Mouse (Mus musculus): Measurements from ENCODE around the gene Rufy2.

The Rufy2 gene

DNA sequence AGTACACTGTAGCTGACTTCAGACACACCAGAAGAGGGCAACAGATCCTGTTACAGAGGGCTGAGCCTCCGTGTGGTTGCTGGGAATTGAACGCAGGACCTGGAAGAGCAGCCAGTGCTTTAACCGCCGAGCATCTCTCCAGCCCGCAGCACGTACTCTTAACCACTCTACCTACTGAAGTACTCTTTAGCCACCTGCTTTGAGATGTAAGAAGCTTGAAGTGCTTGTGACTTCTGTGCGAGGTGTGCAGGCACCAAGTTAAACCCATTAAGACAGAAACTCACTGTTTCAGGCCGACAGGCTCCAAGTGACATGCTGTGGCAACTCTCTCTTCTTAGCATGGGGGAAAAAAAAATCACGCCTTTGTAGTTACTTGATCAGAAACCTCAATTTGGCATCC lies 34.1 kb downstream of the Rufy2 start:
- DNase-seq (ENCODE audit: low spot score in 2 of 2), result no peak

DNA sequence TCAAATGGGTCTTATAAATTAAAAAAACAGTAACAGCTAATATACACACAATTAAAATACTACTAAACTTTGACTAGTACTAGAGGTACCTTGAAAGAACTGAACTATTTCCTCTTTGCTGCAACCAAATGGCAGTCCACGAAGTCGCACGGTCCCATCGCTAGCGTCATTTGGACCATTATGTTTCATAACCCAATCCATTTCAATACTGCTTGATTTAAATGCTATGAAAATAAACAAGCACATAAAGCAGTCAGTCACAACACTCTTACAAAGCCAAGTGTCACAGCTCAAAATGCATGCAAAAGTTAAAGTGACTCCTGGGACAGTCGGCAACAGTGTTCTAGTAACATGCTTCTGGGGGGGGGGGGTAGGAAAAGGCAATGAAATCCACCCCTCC lies 39.3 kb downstream of the Rufy2 start:
- DNase-seq (ENCODE audit: low spot score in 2 of 2), result no peak

DNA sequence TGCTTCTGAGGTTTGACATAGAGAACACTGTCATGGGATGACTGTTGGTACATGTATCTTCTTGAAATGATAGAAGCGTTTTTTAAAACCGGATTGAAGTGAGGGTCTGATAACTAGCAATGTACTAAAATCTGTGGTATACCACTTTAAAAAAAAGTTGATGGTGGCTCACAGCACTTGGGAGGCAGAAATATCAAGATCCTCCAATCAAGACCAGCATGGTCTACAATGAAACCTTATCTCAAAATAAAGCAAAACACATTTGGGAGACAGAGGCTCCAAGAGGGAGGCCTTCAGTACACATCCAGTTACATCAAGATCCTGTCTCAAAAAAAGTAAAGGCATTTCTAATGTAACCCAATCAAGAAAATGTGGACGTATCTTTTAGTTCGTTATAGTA lies 41.7 kb downstream of the Rufy2 start:
- DNase-seq (ENCODE audit: low spot score in 2 of 2), result no peak

DNA sequence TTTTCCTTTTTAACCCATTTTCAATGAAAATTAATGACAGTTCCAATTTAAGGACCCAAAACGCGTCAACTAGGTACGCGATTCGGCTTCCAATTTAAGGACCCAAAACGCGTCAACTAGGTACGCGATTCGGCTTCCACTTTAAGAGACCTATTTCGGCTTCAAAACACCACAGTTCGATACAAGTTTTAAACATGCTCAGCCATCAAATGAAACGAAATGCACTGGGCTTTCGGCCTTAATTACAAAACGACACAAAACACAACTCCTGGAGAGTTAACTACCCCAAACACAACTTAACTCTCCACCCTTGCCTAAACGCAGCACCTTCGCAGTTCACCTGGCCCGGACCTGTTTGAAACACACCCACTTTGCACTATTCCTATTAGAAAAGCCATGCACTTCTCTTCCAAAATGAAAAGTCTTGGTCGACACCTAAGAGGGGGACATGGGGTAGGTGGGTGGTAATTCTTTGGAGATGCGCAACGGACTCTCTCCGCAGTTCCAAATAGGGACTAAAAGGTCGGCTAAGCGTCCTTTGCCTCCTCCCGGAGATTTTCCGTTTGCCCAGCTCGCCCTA lies 42.6 kb downstream of the Rufy2 start:
- DNase-seq (ENCODE audit: low spot score in 2 of 2), result no peak

DNA sequence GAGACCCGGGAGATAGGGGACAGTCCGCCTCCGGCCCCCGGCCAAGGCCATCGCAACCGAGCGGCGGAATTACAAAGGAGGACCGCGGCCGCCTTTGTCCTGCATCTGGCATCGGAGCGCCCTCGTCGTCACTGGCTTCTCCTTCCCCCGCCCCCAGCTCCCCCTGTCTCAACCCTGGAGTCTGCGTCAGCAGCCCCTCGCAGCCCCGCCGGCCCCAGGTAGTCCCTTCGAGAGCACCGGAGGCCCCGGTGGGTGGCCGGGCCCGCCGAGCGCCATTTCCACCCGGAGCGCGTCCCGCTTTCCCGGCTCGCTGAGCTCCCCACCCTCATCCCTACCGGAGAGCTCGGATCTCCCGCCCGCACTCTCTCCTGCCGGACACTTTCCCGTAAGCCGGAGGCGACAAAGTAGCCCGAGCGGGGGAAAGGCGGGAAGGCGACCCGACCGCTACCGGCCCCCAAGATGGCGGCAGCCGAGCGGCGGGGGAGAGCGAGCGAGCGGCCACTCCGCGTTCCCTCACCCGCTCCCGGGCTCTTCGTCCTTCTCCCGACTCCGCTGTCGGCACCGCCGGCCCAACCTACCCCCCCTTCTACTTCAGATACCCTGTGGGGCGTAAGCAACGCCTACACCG lies 43.2 kb downstream of the Rufy2 start:
- peak in 1 of 2 experiments; percentile 56 for DNase-seq (ENCODE audit: low spot score in 2 of 2)

DNA sequence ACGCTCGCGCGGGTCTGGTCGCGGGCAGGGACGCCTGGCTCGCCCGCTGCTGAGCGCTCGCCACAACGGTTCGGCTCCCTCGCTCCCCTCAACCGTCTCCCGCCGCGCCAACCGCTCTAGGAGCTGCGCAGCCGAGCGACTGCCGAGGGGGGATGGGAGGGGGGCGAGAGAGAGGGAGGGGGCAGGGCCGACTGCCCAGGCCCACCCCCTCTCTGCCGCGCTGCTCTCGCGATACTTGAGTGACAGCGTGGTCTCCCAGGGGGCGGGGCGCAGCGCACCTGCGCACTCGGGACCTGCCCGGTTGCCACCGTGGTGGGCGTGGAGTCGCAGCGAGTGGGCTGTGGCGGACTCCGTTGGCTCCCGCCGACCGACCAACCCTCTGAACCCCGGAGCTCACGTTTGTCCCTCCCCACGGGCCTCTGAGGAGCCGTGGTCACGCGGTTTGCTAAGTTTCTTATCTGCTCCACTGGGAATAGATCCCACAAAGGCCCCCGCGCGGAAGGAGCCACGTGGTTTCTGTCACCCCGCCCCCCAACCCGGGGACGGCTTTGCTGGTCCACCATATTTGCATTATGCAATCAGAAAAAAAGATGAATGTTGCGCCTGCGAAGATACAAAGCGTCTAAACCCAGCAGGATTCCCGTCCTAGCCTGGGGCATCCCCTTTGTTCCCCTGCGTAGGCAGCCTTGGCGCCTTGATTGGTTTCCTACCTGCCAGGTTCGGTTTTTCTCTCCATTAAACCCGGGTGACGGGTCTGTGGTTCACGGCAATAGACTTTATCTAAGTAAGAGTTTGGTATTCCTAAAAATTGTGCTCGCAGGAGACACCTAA lies 43.9 kb downstream of the Rufy2 start, which contains the start of the genes Hnrnph3 and Pbld2:
Gene Hnrnph3 (minus strand): TSS at position 469 of the 831 bp plus-strand sequence.
Gene Pbld2 (plus strand): TSS at position 567 of the 831 bp plus-strand sequence.
- DNase-seq (ENCODE audit: low spot score in 2 of 2), result peak; percentile 96 to 98

DNA sequence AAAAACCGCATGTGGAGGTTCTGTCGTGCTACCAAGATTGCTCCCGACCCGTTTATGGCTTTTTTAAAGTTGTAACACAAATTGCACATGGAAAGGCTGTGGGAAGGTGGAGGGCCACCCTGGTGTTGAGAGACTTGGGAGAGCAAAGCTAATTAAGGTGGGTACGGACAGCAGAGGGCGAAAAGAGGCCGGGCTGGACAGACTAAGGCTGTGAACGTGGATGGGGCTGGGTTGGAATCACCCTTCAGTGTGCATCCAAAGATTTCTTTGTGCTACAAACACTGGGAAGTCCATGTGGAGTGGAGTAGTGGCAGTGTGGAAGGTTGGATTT lies 44.5 kb downstream of the Rufy2 start:
- peak in 1 of 2 experiments; percentile 63 for DNase-seq (ENCODE audit: low spot score in 2 of 2)

DNA sequence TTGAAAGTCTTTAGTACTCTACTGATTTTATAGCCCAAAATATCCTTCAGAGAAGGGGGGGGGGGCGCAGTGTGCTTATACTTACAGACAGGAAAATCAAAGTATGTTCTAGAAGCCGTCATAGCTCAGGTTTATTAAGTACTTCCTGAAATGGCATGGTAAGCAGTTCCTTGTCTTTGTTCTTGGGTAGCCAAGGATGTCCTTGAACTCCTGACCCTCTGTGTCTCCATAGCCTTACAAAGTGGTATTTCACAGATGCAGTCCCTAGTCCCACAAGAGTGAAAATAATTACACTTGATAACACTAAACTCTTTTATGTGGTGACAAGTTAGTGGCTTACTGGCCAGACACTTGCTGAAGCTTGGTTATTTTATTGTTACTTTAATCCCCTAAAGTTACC lies 45.0 kb downstream of the Rufy2 start:
- no peak for DNase-seq (ENCODE audit: low spot score in 2 of 2)

DNA sequence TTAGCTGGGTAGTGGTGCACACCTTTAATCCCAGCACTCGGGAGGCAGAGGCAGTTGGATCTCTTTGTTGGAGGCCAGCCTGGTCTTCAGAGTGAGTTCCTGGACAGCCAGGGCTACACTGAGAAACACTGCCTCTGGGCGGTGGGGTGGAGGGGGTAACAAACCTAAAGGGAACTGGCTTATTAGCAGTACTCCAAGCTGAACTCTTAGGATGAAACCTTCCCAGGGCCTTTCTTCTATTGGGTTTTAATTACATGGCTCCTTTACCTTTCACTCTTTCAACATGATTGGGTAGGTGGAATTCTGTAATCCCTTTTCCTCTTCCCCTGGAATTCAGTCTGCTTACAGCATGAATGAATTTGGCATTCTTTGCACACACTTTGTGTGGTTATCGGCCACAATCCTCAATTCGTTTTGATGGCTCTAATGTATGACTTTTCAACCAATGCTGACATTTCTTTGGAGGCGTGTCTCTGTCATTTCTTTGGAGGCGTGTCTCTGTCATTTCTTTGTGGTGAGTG lies 45.5 kb downstream of the Rufy2 start:
- no peak for DNase-seq (ENCODE audit: low spot score in 2 of 2)

DNA sequence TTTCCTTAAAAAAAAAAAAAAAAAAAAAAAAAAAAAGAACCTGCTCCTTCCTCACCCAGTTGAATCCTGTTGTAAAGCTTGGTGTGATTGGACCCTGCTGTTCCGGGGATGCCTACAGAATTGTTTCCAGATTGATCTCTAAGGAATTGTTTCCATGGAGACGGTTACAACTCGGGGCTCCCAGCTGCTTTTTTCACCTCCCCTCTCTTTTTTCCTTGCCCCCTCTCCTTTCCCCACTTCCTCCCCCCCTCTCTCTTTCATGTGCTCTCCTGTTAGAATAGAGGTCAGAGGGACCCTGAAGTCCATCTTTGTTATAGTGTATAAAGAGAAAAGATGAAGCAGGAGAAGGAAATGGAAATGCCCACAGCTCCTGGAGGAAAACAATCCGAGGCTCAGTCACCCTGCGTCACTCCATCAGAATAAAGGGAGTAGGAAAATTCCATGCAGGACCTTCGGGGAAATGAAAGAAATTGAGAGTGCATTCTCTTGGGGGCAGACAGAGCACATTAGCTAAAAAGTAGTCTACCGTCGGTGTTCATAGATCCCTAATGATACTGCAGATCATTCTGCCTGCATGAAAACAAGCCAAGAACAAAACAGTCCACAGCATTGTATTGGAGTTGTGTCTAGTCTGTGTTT lies 46.3 kb downstream of the Rufy2 start:
- DNase-seq (ENCODE audit: low spot score in 2 of 2), result no peak

DNA sequence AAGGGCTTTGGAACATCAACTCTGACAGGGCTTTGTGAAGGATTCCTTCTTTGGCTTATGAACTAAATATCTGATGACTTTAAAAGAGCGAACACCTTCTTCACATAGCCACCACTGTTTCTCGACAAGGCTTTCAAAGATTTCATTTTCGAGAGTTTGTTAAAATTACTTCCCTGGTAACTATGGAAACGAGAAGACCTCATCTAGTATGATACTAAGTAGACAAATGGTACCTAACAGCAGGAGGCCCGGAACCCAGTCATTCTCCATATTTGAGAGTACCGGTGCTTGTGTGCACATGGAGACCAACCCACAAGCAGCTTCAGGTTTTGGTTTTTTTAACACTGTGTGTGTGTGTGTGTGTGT lies 46.8 kb downstream of the Rufy2 start:
- DNase-seq (ENCODE audit: low spot score in 2 of 2), result no peak

DNA sequence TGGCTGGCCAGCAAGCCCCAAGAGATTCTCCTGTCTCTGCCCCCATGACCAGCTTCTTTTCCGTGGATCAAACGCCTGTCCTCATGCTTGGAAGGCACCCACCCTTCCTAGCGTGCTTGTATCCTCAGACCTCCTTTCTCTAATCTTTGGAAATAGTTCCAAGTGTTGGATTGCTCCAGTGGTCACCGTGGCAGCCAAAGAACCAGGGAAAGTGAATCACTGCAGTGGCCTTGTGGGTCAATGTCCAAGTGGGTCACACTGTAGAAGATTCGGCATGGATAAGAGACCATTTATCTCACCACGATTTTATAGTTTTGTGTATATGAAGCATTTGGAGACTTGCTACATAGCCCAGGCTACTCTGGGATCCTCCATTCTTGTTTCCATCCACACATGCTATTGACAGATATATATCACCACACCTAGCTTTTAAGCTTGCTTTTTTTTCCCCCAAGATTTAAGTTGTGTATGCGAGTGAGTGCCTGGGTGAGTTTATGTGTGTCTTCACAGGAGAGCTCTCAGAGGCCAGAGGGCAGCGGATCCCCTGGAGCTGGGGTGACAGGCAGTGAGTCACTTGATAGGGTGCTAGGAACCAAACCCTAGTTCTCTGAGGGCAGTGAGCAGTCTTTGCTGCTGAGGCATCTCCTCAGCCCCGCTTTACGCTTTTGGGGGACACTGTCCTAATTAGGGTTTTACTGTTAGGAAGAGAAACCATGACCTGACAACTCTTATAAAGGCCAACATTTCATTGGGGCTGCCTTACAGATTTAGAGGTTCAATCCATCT lies 47.5 kb downstream of the Rufy2 start:
- no peak for DNase-seq (ENCODE audit: low spot score in 2 of 2)

DNA sequence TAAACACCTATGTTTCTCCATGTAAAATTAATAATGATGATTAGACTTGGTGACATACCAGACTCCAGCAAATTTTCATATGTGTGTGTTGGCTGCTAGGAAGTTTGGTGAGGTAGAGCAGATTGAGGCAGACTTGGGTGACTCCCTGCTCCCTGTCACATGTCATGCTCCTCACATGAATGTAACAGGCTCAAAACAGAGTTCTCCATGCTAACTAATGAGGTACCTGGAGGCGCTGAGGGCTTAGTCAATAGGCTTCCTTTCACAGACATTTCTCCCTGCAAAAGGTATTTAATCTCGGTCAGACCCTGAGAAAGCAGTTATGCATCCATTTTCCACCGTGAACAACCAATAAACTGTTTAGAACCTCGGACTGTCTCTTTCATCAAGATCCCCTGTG lies 48.4 kb downstream of the Rufy2 start:
- no peak for DNase-seq (ENCODE audit: low spot score in 2 of 2)

DNA sequence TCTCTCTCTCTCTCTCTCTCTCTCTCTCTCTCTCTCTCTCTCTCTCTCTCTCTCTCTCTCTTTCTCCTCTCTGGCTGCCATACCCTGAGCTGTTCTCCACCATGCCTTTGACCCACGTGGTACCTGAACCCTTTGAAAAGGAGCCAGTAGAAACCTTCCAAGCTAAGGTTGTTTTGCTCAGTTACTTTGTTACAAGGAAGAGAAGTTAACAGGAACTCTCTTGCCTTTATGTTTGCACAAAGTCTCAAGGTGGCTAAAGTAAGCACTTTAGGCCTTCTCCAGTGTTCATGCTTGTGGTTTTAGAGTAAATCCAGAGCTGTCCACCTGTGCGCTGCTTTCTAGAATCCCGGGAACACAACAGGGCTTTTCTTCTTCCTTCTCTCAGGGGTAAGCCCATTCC lies 52.2 kb downstream of the Rufy2 start:
- no peak for DNase-seq (ENCODE audit: low spot score in 2 of 2)

DNA sequence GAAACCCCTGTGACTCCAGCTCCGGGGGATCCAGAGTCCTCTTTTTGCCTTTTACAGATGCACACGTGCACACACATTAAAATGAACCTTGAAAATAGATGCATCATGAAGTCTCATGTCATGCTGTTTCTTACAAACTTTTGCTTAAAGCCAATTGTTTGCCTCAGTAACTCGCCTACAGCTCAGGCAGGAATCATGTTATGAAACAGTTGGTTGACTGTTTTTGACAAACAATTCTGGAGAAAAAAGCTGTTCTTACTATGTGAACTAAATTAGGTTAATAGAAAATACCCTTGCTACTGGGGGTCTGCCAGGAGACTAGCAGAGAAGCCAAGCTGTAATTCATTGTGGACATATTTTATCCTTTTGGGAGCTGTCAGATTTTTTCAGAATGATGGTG lies 52.9 kb downstream of the Rufy2 start:
- no peak for DNase-seq (ENCODE audit: low spot score in 2 of 2)

DNA sequence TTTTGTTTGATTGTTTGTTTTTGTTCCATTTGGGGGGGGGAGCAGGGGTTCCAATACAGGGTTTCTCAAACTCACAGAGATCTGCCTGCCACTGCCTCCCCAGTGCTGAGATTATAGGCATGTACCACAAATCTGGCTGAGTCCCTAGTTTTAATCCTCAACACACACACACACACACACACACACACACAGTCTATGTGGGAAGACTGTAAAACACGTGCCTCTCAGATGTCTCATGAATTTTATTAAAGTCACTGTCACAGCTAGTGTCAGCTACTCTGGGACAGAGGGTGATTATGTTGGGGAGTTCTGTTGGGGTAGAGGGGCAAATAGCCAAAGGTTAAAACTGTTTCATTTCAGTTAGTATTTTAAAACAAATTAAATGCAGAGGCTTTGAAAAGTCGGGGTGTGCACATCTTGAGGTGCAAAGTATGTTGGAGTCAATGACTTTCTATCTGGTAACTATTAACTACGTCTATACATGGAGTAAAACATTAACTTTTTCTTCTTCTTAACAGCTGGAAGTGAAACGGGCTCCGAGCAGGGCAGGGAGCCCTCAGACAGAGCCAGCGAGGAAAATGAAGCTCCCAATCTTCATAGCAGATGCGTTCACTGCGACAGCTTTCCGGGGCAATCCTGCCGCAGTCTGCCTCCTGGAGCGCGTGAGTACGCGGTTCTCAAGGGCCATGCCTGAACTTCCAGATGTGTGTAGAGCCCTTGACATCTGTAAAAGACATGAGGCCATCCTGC lies 58.7 kb downstream of the Rufy2 start:
- DNase-seq (ENCODE audit: low spot score in 2 of 2), result no peak

DNA sequence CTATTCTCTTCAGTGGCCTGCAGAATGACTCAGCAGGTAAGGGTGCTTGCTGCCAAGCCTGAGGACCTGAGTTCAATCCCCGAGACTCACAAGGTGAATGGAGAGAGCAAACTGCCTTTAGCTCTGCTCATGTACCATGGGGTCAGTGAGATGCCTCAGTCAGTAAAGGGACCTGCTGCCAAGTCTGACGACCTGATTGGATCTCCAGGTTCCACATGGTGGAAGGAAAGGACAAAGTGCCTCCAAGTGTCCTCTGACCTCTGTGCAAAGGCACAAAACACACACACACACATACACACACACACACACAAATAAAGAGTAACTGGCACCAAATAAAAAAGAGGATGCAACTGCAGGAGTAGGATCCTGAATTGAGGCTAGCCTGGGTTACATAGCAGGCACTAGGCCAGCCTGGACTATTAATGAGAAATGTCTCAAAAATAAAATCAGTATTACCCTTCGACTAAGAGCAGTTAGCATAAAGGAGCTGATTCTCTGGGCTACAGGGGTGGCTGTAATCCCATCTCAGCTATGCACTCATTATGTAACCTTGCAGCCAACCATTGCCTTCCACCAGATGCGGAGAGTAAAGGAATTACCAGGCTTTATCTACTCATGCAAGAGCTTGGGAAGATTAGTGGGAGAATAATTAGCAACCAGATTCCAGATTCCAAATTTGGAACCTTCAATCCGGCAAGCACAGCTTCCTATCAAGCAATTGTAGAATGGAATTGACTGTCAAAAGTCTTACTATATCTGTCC lies 60.0 kb downstream of the Rufy2 start:
- no peak for DNase-seq (ENCODE audit: low spot score in 2 of 2)

DNA sequence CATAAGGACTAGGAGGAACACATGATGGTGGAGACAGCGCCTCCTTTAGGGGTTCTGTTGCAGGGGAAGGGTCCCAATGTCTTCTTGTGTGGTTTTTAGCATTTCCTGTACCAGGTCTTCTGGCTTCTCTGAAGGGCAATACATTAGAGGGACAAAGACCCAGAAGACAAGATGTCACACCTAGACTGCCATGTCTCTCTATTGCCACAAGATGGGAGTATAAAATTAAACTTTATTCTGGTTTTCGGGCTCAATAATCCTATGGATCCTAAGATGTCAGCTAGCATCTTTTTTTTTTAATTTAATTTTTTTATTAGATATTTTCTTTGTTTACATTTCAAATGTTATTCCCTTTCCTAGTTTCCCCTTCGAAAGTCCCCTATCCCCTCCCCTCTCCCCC lies 63.1 kb downstream of the Rufy2 start:
- no peak for DNase-seq (ENCODE audit: low spot score in 2 of 2)

DNA sequence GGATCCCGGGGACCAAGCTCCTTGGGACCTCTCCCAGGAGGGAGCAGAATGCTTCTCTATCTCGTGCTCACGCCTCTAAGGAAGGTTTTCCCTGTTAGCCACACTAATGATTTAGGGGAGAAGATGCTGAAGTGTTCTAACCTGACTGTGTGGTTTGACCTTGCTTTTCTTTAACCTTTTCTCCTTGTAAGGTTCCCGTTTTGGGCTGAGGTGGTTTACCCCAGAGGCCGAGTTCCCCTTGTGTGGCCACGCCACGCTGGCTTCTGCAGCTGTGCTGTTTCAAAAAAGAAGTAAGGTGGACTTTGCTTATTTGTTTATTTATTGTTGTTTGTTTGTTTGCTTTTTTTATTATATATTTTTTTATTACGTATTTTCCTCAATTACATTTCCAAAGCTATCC lies 67.7 kb downstream of the Rufy2 start:
- DNase-seq (ENCODE audit: low spot score in 2 of 2), result no peak

DNA sequence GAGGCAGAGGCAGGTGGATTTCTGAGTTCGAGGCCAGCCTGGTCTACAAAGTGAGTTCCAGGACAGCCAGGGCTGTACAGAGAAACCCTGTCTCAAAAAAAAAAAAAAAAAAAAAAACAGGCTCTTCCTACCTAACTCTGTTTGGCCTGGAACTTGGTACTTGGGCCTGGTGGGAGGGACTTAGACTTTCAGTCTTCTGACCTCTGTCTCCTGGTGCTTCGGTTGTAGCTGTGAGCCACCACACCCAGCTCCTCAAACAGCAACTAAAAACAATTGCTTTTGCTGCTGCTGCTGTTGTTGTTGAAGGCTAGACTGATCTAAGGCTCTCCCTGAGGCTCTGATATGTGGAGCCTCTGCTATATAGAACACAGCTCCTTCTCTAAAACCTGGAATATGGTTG lies 69.1 kb downstream of the Rufy2 start:
- DNase-seq (ENCODE audit: low spot score in 2 of 2), result no peak

Measured in left cerebral cortex, adult 9 months (tissue).